Mouse (Mus musculus): ENCODE measurements at regions not wholly inside any gene's neighbourhood (a gene's known extent, or its start where the extent isn't known, plus 50 kb on each side); places are given as distances from the start of the nearest gene placed in this dataset.

- TF ChIP-seq POLR2A (IDR thresholded peaks at IDR 0.05; ENCODE audit: extremely low read depth, insufficient read depth, low read length) (no peak), CTCF (IDR thresholded peaks at IDR 0.05; ENCODE audit: extremely low read depth, insufficient read depth, low read length) (no peak)
Observed at GRCm38 (mm10) chr15:5847413-5848100, 452.0 kb upstream of the Dab2 start.
